Mouse (Mus musculus) fibroblast of lung, adult 2 months (primary cell): ENCODE data around the gene Izumo4.
A peak's percentile ranks its signal among the peaks of the same experiment; 100 is the strongest.

Source experiments
- DNase-seq: peaks from one replicate; pipeline ENCODE4 v3.0.0-alpha.2; 2011; ENCODE audit warnings: low read depth

Izumo4 gene

DNA sequence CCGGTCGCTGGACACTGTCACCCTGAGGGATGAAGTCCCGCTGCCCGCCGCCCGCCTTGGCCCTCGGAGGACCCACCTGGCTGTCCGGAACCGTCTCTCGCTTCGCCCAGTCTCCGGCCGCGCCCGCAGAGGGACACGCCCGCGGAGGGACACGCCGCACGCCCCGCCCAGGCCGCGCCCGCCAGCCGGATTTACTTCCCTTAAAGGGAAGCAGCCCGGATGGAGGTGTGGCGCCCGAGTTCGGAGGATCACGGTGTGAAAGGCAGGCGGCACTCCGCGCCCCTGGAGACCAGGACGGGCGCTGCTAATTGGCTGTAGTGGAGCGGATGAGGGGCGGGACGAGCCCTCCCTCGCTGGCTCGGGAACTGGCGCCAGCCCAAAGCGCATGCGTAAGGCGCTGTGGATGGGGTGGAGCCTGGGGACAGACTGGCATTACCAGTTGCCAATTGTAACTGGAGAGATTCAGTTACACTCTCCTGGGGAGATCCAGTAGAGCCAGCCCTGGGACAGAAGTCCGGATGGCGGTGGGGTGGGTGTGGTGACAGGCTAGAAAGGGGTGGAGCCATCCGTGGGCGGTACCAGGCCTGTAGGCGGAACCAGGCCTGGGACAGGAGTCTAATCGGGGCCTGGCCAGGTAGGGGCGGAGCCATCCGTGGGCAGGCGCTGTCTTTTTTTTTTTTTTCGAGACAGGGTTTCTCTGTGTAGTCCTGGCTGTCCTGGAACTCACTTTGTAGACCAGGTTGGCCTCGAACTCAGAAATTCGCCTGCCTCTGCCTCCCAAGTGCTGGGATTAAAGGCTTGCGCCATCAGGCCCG is at the start of gene Izumo4, which contains the start of gene Mob3a:
TSS of gene Izumo4 (plus strand) at position 464 of the 815 bp plus-strand sequence.
TSS of gene Mob3a (minus strand) at position 257 of the 815 bp plus-strand sequence.
- peak; percentile 99 for DNase-seq

DNA sequence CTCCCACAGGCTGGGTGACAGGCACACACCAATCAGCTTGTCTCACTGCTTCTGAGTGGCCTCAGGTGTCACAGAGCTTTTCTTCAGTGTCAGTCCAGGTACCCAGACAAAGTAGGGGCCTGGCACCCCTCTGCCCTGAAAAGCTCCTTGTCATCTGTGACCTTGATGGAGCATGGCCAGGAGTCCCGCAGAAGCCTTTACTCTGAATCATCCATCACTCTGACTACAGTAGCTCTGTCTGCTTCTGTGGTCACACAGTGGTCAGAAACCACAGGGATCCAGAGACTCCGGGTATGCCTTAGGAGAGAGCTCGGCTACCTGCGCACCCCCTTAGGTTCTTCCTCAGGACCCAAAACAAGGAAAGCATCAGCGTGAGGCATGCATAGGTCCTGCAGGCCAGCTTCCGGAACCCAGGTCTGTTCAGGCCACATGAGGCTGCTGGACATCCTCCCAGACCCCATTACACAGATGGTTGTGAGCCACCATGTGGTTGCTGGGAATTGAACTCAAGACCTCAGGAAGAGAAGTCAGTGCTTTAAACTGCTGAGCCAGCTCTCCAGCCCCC is 48.7 kb upstream of the Izumo4 start:
- no peak for DNase-seq

- DNase-seq: no peak
Measured at GRCm38 (mm10) chr10:80654866-80655265, 47.1 kb upstream of the Izumo4 start.

DNA sequence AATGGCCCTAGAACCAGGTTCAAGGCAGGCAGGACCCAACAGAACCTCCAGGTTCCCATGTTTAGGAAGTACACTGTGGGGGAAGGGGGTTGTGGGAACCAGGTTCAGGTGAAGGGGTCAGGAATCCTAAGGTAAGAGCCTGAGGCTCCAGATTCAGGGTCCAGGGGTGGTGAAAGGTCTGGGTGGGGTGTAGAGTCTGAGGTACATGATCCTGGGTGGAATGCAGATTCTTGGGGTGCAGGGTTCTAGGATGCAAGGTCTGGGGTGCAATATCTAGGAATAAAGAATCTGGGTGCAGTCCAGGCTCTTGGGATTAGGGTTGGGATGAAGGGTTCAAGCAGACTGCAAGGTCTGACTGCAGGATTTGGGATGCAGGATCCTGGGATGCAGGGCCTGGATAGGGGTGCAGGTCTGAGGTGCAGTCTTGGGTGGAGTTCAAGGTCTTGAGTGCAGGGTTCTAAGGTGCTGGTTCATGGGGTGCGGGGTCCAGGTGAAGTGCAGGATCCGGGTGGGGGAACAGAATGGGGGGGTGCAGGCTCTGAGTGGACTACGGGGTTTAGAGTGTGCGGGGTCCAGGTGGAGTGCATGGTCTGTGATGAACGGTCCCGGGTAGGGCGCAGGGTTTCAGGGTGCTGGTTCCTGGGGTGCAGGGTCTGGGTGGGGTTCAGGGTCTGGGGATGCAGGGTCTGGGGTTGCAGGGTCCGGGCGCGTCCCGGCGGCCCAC is 46.4 kb upstream of the Izumo4 start:
- no peak for DNase-seq

DNA sequence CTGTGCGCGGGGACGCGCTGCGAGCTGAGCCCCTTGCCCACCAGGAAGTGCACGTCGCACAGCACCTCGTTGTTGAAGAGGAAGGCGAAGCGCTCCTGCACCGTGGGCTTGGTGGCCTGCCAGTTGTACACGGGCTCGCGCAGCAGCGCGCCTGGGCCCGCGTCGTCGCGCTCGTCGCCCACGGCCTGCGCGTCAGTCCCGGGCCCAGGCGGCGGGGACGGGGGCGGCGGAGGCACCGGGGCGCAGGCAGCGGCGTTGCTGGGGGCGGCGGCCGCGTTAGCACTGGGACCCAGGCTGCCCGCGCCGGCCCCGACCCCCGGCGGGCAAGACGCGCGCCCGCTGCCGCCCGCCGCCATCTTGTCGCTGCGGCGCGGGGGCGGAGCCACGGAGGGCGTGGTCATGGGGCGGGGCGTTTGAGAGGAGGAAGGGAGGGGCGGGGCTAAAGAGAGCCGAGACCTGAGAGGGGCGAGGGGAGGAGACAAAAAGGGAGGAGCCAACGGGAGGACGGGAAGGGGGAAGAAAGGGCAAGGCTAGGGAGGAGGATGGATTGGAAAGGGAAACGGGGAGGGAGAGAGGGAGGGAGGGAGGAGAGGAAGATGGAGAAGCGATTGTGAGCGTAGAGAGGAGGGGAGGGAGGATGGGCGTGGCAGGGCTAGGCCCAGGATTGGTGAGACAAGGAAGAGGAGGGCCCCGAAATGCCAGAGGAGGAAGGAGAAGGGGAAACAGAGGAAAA is 45.7 kb upstream of the Izumo4 start:
- DNase-seq: peak; percentile 97

- DNase-seq: no peak
Measured at GRCm38 (mm10) chr10:80656863-80657623, 44.9 kb upstream of the Izumo4 start, which contains the start of gene Btbd2. Gene Btbd2 (minus strand): TSS chr10:80657071.

- DNase-seq: no peak
Measured at GRCm38 (mm10) chr10:80658194-80658840, 43.7 kb upstream of the Izumo4 start.

- DNase-seq: no peak
Measured at GRCm38 (mm10) chr10:80658841-80659202, 43.2 kb upstream of the Izumo4 start.

- no peak for DNase-seq
Measured at GRCm38 (mm10) chr10:80659213-80659612, 42.8 kb upstream of the Izumo4 start.

DNA sequence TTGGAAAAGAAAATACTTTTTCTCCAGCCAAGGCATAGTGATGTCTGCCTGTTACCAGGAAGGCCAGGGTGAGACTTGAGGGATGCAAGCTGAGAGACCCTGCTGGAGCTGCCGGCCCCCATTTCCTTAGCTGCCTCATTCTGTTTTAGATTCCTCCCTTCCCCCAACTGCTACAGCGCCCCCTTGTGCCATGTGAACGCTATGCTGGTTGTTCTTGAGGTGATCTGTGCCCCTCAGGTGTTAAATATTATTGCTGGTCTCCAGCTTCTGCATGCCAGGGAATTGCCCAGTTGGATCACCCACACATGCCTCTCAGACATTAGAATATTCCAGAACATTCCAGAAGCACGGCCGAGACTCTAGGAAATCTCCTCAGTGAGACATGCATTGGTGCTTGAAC is 40.8 kb upstream of the Izumo4 start:
- no peak for DNase-seq

GRCm38 (mm10) chr10:80663485-80664196 is 38.3 kb upstream of the Izumo4 start:
- DNase-seq: no peak

DNA sequence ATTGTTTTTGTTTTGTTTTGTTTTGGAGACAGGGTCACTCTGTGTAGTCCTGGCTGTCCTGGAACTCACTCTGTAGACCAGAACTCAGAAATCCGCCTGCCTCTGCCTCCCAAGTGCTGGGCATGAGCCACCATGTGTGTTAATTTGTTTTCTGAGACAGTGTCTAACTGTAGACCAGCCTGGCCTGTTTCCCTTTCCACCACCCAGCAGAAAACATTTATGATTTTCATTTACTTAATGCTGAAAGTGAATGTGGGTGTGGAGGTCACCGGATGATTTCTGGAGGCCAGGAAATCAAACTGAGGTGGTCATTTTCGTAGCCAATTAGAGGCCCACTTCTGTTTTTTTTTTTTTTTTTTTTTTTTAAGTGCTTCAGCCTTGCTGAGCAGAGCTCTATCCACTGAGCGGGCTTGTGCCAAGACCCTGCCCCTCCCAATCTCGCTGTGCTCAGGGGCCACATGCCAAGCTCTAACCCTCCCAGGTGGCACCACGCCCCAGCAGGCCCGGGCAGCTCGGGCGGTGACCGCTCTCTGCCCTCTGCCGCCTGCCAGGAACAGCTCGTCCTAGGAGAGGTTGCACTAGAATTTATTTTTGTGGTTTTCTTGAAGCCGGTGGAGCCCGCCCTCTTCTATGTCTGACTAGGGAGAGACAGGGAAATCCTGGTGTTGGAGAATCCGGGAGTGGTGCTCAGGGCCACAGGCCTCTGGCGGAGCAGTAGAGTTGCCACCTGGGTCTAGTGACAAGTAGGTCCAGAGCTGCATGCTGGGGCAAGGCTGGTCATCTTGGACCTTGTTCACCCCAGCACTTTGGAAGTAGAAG is 37.6 kb upstream of the Izumo4 start:
- DNase-seq: no peak

DNA sequence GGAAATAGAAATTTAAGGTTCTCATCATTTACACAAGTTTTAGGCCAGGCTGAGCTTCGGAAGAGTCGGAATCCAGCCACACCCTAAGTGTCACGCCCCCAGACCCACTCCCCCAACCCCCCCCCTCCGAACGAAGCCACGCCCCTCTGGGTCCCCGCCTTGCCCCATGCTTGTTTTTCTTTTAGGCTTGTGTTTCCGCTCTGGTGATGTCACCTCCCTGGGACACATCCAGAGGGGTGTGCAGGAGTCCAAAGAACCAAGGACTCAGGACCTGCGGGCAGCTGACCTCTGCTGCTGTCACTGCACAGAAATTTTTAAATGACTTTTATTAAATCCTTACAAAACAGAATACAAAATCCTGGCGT is 37.0 kb upstream of the Izumo4 start:
- DNase-seq: no peak

- DNase-seq: no peak
Measured at GRCm38 (mm10) chr10:80665459-80665858, 36.5 kb upstream of the Izumo4 start.

GRCm38 (mm10) chr10:80665981-80666733 is 35.8 kb upstream of the Izumo4 start:
- no peak for DNase-seq

- no peak for DNase-seq
Measured at GRCm38 (mm10) chr10:80666837-80667412, 35.1 kb upstream of the Izumo4 start.

- no peak for DNase-seq
Measured at GRCm38 (mm10) chr10:80668614-80669013, 33.4 kb upstream of the Izumo4 start.

- DNase-seq: no peak
Measured at GRCm38 (mm10) chr10:80669018-80669417, 33.0 kb upstream of the Izumo4 start.
